Mouse (Mus musculus) hindbrain, embryonic 10.5 days (tissue): Measurements from ENCODE around the gene Slco3a1. TPM values are rescaled to one million over a fixed set of nuclear protein-coding genes. Genes with fewer than 3 reads are reported as not detected.

Experiments used
- DNase-seq: peaks from one replicate; pipeline ENCODE4 v3.0.0-alpha.2; 2017; ENCODE audit warnings: low spot score
- H3K27ac ChIP-seq: fragments of 300-500 bp; sonication (generic); 2 replicates; pipeline ENCODE4 v1.5.1; 2016; ENCODE audit warnings: mild to moderate bottlenecking, moderate library complexity
- H3K27me3 ChIP-seq: fragments of 300-500 bp; sonication (generic); 2 replicates; pipeline ENCODE4 v1.6.1; 2016; ENCODE audit warnings: mild to moderate bottlenecking; ENCODE audit not compliant: poor library complexity, insufficient read depth, severe bottlenecking
- H3K36me3 ChIP-seq: fragments of 300-500 bp; sonication (generic); 2 replicates; pipeline ENCODE4 v1.6.1; 2016; ENCODE audit warnings: mild to moderate bottlenecking, moderate library complexity
- H3K4me1 ChIP-seq: fragments of 300-500 bp; sonication (generic); replicated peaks from 2 replicates; pipeline ENCODE4 v1.6.1; 2016; ENCODE audit warnings: mild to moderate bottlenecking
- H3K4me3 ChIP-seq: fragments of 300-500 bp; sonication (generic); 2 replicates; pipeline ENCODE4 v1.5.1; 2016; ENCODE audit warnings: mild to moderate bottlenecking, moderate library complexity
- H3K9me3 ChIP-seq: fragments of 300-500 bp; sonication (generic); 2 replicates; pipeline ENCODE4 v1.6.1; 2016; ENCODE audit warnings: mild to moderate bottlenecking, moderate library complexity
- WGBS: fragments of 180-500 bp; shearing (Covaris S2); methylation state at CpG from one replicate; pipeline ENCODE4 v1.1.7; 2016; 5-methylcytosine and 5-hydroxymethylcytosine counted together
- polyA plus RNA-seq: library from polyadenylated mRNA; unstranded; fragments of >200 nt; fragmentation: Nextera tagmentation; extraction: Ambion mirVana; gene quantifications from 2 replicates; pipeline ENCODE4 v1.2.1, GENCODE M21; 2016

Slco3a1 gene
- polyA plus RNA-seq, 1 experiment from 2014 or later: 10.1 TPM

GRCm38 (mm10) chr7:74442380-74442779, 112.2 kb downstream of the Slco3a1 start:
- Histone ChIP-seq H3K9me3 (no peaks in the 10 kb centered on the region), H3K27ac (no peak overlapping the region), H3K36me3 (no peaks in the 10 kb centered on the region), H3K27me3 (no peaks in the 10 kb centered on the region), H3K4me1 (0 out of 2 replicates have a peak, but pooled peaks cover 1% of the 10 kb centered on the region), H3K4me3 (no peak overlapping the region)
- WGBS: 93% methylated on average over 5 of the region's 5 CpGs
- DNase-seq: no peak

DNA sequence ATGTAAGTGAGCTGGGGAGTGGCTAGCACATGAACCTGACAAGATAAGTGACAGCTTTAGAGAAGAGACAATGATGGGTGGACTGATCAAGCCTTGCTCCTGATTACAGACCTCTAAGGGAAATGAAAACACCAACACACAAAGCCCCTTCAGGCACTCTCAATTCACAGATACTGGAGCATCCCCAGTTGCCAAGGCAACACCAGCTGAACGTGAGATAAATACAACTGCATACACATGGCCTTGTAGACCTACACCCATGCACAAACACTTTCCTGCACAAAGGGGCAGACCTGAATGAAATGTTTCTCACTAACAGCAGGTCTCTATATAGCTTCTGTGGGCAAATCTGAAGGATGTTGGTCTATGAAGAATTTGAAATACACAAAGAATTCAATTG, 117.0 kb downstream of the Slco3a1 start:
- H3K4me1 ChIP-seq: no peaks in the 10 kb centered on the region
- DNase-seq: no peak
- H3K36me3 ChIP-seq: no peaks in the 10 kb centered on the region
- H3K27me3 ChIP-seq: no peaks in the 10 kb centered on the region
- H3K4me3 ChIP-seq: no peak overlapping the region
- H3K9me3 ChIP-seq: no peaks in the 10 kb centered on the region
- H3K27ac ChIP-seq: no peak overlapping the region
- WGBS: 44% methylated on average over 1 of the region's 1 CpGs

DNA sequence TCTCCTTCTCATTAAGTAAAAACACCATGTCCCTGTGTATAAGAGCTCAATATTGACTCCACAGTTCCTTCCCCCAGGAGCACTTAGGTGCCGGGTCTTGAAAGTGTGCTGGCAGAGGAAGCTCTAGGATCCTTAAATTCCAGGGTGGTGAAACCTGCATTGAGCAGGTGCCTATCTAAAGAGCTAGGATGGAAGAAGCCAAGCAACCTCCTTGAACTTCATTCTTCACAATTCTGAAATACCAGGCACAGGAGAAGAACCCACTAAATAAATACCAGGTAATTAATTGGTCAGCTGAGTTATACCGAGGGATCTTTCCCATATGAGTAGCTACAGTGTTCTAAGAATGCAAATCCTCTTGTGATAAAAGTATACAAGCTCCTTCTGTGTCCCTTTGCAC, 117.9 kb downstream of the Slco3a1 start:
- Histone ChIP-seq H3K27ac (no peak overlapping the region), H3K27me3 (no peaks in the 10 kb centered on the region), H3K4me1 (no peaks in the 10 kb centered on the region), H3K9me3 (no peaks in the 10 kb centered on the region), H3K4me3 (no peak overlapping the region), H3K36me3 (no peaks in the 10 kb centered on the region)
- WGBS: 88% methylated on average over 2 of the region's 2 CpGs
- DNase-seq: no peak

- Histone ChIP-seq H3K9me3 (no peaks in the 10 kb centered on the region), H3K27me3 (no peaks in the 10 kb centered on the region), H3K27ac (no peak overlapping the region), H3K4me1 (no peaks in the 10 kb centered on the region), H3K4me3 (no peak overlapping the region), H3K36me3 (no peaks in the 10 kb centered on the region)
- 94% methylated on average over 2 of the region's 2 CpGs for WGBS
- no peak for DNase-seq
Measured at GRCm38 (mm10) chr7:74432950-74433349, 121.6 kb downstream of the Slco3a1 start.

GRCm38 (mm10) chr7:74429252-74429651, 125.3 kb downstream of the Slco3a1 start:
- Histone ChIP-seq H3K4me3 (no peak overlapping the region), H3K9me3 (no peaks in the 10 kb centered on the region), H3K27ac (no peak overlapping the region), H3K36me3 (no peaks in the 10 kb centered on the region), H3K27me3 (no peaks in the 10 kb centered on the region), H3K4me1 (no peaks in the 10 kb centered on the region)
- no peak for DNase-seq
- 91% methylated on average over 3 of the region's 3 CpGs for WGBS

GRCm38 (mm10) chr7:74427135-74427534, 127.4 kb downstream of the Slco3a1 start:
- no peaks in the 10 kb centered on the region for H3K36me3 ChIP-seq
- H3K4me3 ChIP-seq: no peak overlapping the region
- WGBS: 87% methylated on average over 1 of the region's 1 CpGs
- no peak for DNase-seq
- no peaks in the 10 kb centered on the region for H3K9me3 ChIP-seq
- no peak overlapping the region for H3K27ac ChIP-seq
- peaks cover 6% of the 10 kb centered on the region; the same call in 1 of the 2 replicates for H3K4me1 ChIP-seq
- H3K27me3 ChIP-seq: no peaks in the 10 kb centered on the region

DNA sequence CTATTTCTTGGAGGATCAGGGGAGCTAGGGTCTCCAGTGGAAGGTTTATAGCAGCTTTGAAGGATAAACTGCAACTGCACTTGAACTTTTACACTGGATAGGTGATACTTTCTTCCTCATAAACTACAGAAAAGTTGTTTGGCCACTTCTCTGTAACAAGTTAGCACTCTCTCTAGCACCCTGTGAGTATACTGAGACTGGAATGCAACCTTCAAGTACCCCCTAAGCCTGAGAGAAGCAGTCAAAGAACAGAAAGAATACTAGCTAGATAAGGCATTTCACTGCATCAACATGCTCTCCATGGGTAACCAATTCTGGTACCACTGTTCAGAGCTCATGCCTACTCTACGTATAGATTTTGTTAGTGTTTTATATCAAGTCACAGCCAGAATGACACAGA, 128.6 kb downstream of the Slco3a1 start:
- DNase-seq: no peak
- no peaks in the 10 kb centered on the region for H3K9me3 ChIP-seq
- H3K4me3 ChIP-seq: no peak overlapping the region
- WGBS: 93% methylated on average over 1 of the region's 1 CpGs
- no peaks in the 10 kb centered on the region for H3K27me3 ChIP-seq
- H3K4me1 ChIP-seq: peaks cover 16% of the 10 kb centered on the region
- no peak overlapping the region for H3K27ac ChIP-seq
- H3K36me3 ChIP-seq: no peaks in the 10 kb centered on the region

- no peak for DNase-seq
- WGBS: 68% methylated on average over 9 of the region's 9 CpGs
- no peaks in the 10 kb centered on the region for H3K36me3 ChIP-seq
- H3K27me3 ChIP-seq: no peaks in the 10 kb centered on the region
- no peaks in the 10 kb centered on the region for H3K9me3 ChIP-seq
- H3K27ac ChIP-seq: no peak overlapping the region
- peaks cover 16% of the 10 kb centered on the region for H3K4me1 ChIP-seq
- no peak overlapping the region for H3K4me3 ChIP-seq
Measured at GRCm38 (mm10) chr7:74423928-74424850, 130.4 kb downstream of the Slco3a1 start.

GRCm38 (mm10) chr7:74423316-74423715, 131.3 kb downstream of the Slco3a1 start:
- no peak for DNase-seq
- H3K9me3 ChIP-seq: no peaks in the 10 kb centered on the region
- H3K4me3 ChIP-seq: no peak overlapping the region
- 76% methylated on average over 3 of the region's 3 CpGs for WGBS
- H3K27ac ChIP-seq: no peak overlapping the region
- peaks cover 16% of the 10 kb centered on the region for H3K4me1 ChIP-seq
- H3K36me3 ChIP-seq: no peaks in the 10 kb centered on the region
- H3K27me3 ChIP-seq: no peaks in the 10 kb centered on the region

DNA sequence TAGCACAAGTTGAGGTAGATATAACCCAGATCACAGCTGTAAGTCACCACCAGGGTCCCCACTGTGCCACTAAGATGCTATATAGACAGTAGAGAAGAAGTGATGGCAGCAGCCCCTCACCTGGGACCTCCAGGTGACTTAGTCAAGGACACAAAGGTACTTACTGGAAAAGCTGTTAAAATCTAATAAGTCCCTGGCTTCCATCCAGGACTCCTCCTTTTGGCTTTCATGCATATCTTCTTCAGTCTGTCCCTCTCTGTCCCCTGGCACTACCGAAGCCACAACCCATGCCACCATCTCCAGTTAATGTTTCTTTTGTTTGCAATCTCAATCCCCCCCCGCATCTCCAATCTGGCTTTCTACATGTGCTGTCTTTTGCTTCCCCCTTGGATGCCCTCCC, 131.8 kb downstream of the Slco3a1 start:
- no peak for DNase-seq
- Histone ChIP-seq H3K4me1 (peaks cover 16% of the 10 kb centered on the region), H3K27ac (no peak overlapping the region), H3K27me3 (no peaks in the 10 kb centered on the region), H3K36me3 (no peaks in the 10 kb centered on the region), H3K9me3 (no peaks in the 10 kb centered on the region), H3K4me3 (no peak overlapping the region)
- WGBS: 88% methylated on average over 2 of the region's 2 CpGs

- WGBS: 71% methylated on average over 13 of the region's 13 CpGs
- H3K4me3 ChIP-seq: no peak overlapping the region
- H3K4me1 ChIP-seq: peaks cover 16% of the 10 kb centered on the region
- no peaks in the 10 kb centered on the region for H3K36me3 ChIP-seq
- no peak overlapping the region for H3K27ac ChIP-seq
- H3K27me3 ChIP-seq: no peaks in the 10 kb centered on the region
- no peaks in the 10 kb centered on the region for H3K9me3 ChIP-seq
- no peak for DNase-seq
Measured at GRCm38 (mm10) chr7:74422002-74422401, 132.6 kb downstream of the Slco3a1 start.

DNA sequence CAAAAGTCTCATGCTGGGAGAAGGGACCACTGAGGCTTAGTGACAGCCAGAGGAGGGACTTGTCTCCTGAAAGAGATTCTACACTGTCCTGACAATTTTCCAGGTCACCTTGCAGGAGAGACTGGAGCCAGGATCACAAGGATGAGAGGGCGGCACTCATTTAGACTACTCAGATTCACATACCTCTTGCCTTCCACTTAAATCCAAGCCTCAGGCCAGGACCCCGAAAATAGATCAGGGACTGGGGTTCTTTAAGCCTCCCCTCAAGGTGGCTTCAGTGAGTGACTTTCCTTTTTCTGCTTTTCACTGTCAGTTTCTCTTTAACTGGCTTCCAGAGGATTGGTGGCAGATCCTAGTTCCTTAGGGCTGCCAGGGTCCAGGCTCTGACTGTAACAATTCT, 133.0 kb downstream of the Slco3a1 start:
- Histone ChIP-seq H3K27me3 (no peaks in the 10 kb centered on the region), H3K27ac (no peak overlapping the region), H3K4me1 (peaks cover 16% of the 10 kb centered on the region), H3K36me3 (no peaks in the 10 kb centered on the region), H3K9me3 (no peaks in the 10 kb centered on the region), H3K4me3 (no peak overlapping the region)
- DNase-seq: no peak
- WGBS: 75% methylated on average over 2 of the region's 2 CpGs

GRCm38 (mm10) chr7:74419706-74420105, 134.9 kb downstream of the Slco3a1 start:
- no peak for DNase-seq
- H3K27me3 ChIP-seq: no peaks in the 10 kb centered on the region
- peaks cover 16% of the 10 kb centered on the region for H3K4me1 ChIP-seq
- H3K4me3 ChIP-seq: no peak overlapping the region
- H3K27ac ChIP-seq: no peak overlapping the region
- H3K36me3 ChIP-seq: no peaks in the 10 kb centered on the region
- no peaks in the 10 kb centered on the region for H3K9me3 ChIP-seq
- WGBS: 91% methylated on average over 4 of the region's 4 CpGs
